Mouse (Mus musculus) liver, embryonic 14.5 days (tissue): Measurements from ENCODE around the gene Foxf1. TPM values are rescaled to one million over a fixed set of nuclear protein-coding genes. Genes with fewer than 3 reads are reported as not detected.

Experiments
- ATAC-seq: fragments of 200-750 bp; cut with Nextera tagmentation; 2 replicates; pipeline ENCODE4 v1.8.0; 2017; ENCODE audit warnings: moderate number of reproducible peaks, mild to moderate bottlenecking, moderate library complexity; ENCODE audit not compliant: insufficient read depth
- DNase-seq, 3 experiments: peaks; one replicate each; pipeline ENCODE4 v3.0.0-alpha.2; 2012 to 2013; ENCODE audit warnings: low read depth in 3 of 3, low spot score in 3 of 3
- H3K27ac ChIP-seq: fragments of 300-500 bp; sonication (generic); 2 replicates; pipeline ENCODE4 v1.5.1; 2014; ENCODE audit warnings: moderate library complexity, mild to moderate bottlenecking, control low read depth, inconsistent platforms
- H3K27me3 ChIP-seq: fragments of 300-500 bp; sonication (generic); 2 replicates; pipeline ENCODE4 v1.6.1; 2014; ENCODE audit warnings: mild to moderate bottlenecking, low read length, moderate library complexity; ENCODE audit not compliant: control insufficient read depth, insufficient read depth
- H3K36me3 ChIP-seq: fragments of 300-500 bp; sonication (generic); replicated peaks from 2 replicates; pipeline ENCODE4 v1.6.1; 2014; ENCODE audit warnings: low read depth; ENCODE audit not compliant: control insufficient read depth, insufficient read depth
- H3K4me1 ChIP-seq, 2 experiments: fragments of 200-500 bp in 1 of 2; fragments of 300-500 bp in 1 of 2; sonication (generic) in 1 of 2; replicated peaks; 2 replicates each; pipeline ENCODE4 v1.6.1; 2012 to 2014; ENCODE audit warnings: antibody characterized with exemption in 1 of 2, inconsistent platforms in 1 of 2, low read length in 1 of 2; ENCODE audit not compliant: control insufficient read depth in 2 of 2, insufficient read depth in 2 of 2
- H3K4me2 ChIP-seq: fragments of 300-500 bp; sonication (generic); 2 replicates; pipeline ENCODE4 v1.6.1; 2014; ENCODE audit warnings: low read depth, mild to moderate bottlenecking, control low read depth, moderate library complexity
- H3K4me3 ChIP-seq, 2 experiments: fragments of 200-500 bp in 1 of 2; fragments of 300-500 bp in 1 of 2; sonication (generic) in 1 of 2; 2 replicates each; pipeline ENCODE4 v1.5.1; 2012 to 2014; ENCODE audit warnings: low read depth in 2 of 2, low read length in 2 of 2, mild to moderate bottlenecking in 2 of 2, control low read depth in 1 of 2, inconsistent platforms in 1 of 2, moderate library complexity in 1 of 2; ENCODE audit not compliant: insufficient read depth in 1 of 2
- H3K9ac ChIP-seq: fragments of 300-500 bp; sonication (generic); replicated peaks from 2 replicates; pipeline ENCODE4 v1.6.1; 2014; ENCODE audit warnings: mild to moderate bottlenecking, control low read depth, moderate library complexity
- H3K9me3 ChIP-seq: fragments of 300-500 bp; sonication (generic); 2 replicates; pipeline ENCODE4 v1.6.1; 2016; ENCODE audit warnings: low read length, mixed read lengths; ENCODE audit not compliant: control insufficient read depth
- CTCF ChIP-seq: IDR thresholded peaks from 2 replicates; pipeline ENCODE4 v1.5.1; 2016; ENCODE audit warnings: antibody characterized with exemption, low read depth, control low read depth
- EP300 ChIP-seq: IDR thresholded peaks from 2 replicates; pipeline ENCODE4 v1.6.1; 2016; ENCODE audit warnings: antibody characterized with exemption, low read depth
- WGBS: fragments of 180-500 bp; shearing (Covaris S2); extraction: QIAGEN DNeasy Blood & Tissue Kit; methylation state at CpG from one replicate; pipeline ENCODE4 v1.1.7; 2014; ENCODE audit not compliant: insufficient replicate concordance; 5-methylcytosine and 5-hydroxymethylcytosine counted together
- polyA plus RNA-seq, 2 experiments: library from polyadenylated mRNA; depleted of rRNA in 1 of 2; stranded (reverse) in 1 of 2; unstranded in 1 of 2; fragments of >200 nt; fragmentation: Nextera tagmentation in 1 of 2; extraction: Ambion mirVana in 1 of 2; gene quantifications; 2 replicates each; pipeline versions ENCODE4 v1.2.1 to v1.2.3; 2012 to 2014

Foxf1 gene
- polyA plus RNA-seq, 2 experiments, result 2.5 to 2.8 TPM

DNA sequence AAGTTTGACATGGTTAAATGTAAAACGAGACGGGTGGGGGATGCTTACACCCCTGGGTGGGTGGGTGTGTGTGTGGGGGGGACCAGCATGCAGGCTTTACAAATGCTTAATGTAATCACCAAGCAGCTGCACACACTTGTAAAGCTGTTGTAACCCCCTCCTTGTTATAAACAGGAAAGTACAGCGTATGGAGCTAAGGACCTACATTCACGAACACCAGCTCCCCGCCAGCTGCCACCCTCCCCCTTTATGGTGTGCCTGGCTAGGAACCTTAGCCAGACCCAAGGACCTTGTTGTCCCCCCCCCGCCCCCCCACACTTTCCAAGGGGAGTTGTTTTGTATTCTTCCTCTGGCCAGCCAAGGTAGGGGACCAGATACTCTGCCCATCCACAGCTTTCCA, 42.5 kb downstream of the Foxf1 start:
- Histone ChIP-seq H3K4me1 (no peaks in the 10 kb centered on the region), H3K4me3 (no peak overlapping the region), H3K9me3 (no peaks in the 10 kb centered on the region), H3K4me2 (no peak overlapping the region), H3K27ac (no peak overlapping the region), H3K27me3 (peaks cover 85% of the 10 kb centered on the region), H3K9ac (no peak overlapping the region), H3K36me3 (no peaks in the 10 kb centered on the region)
- 5% methylated on average over 6 of the region's 6 CpGs for WGBS
- no peak for ATAC-seq
- no peak for DNase-seq
- TF ChIP-seq EP300 (no peak), CTCF (no peak)

DNA sequence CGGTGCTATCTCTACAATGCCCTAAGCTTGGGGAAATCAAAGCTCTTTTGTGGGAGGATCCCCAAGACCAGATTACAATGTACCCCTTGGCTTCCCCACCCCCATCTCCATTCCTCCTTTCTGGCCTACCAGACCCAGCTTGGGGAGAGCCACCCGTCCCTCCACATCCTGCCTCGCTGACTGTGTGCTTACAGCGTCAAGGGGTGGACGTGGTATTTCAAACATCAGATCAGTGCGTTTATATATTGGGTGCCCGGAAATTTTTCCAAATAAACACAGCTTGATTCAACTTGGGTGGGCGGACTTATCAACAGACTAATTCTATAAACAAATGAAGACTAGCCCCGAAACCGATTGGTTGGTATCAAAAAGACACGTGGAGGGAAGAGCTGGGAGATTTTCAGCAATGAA, 43.1 kb downstream of the Foxf1 start:
- Histone ChIP-seq H3K36me3 (no peaks in the 10 kb centered on the region), H3K9ac (no peak overlapping the region), H3K4me2 (no peak overlapping the region), H3K4me1 (no peaks in the 10 kb centered on the region), H3K4me3 (no peak overlapping the region), H3K27ac (no peak overlapping the region), H3K27me3 (peaks cover 79% of the 10 kb centered on the region), H3K9me3 (no peaks in the 10 kb centered on the region)
- DNase-seq (no peak), ATAC-seq (no peak)
- WGBS, result 3% methylated on average over 11 of the region's 11 CpGs
- TF ChIP-seq EP300, result no peak
- TF ChIP-seq CTCF, result no peak

DNA sequence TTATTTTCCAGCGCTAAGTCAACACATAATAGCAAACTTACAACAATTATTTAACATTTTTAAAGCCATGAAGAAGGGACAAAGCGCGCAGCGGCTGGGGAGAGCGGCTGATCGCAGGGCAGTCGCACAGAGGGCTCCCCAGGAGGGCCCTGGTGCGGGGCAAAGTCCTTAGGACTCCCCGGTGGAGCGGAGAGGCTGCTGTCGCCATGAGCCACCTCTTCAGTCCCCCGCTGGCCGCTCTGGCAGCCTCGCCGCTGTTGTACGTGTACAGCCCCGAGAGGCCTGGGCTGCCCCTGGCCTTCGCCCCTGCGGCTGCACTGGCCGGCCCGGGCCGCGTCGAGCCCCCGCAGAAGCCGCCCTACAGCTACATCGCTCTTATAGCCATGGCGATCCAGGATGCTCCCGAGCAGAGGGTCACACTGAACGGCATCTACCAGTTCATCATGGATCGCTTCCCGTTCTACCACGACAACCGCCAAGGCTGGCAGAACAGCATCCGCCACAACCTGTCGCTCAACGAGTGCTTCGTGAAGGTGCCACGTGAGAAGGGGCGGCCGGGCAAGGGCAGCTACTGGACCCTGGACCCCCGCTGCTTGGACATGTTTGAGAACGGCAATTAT, 43.7 kb downstream of the Foxf1 start, which contains the start of gene Foxl1:
Gene Foxl1, plus strand, starts transcription at position 185 of the 620 bp plus-strand sequence.
- DNase-seq (no peak), ATAC-seq (no peak)
- Histone ChIP-seq H3K9me3 (no peaks in the 10 kb centered on the region), H3K36me3 (no peaks in the 10 kb centered on the region), H3K9ac (no peak within 1 kb of the TSS), H3K27me3 (peaks cover 74% of the 10 kb centered on the region), H3K27ac (no peak within 1 kb of the TSS), H3K4me2 (no peak within 1 kb of the TSS), H3K4me1 (no peaks in the 10 kb centered on the region), H3K4me3 (no peak within 1 kb of the TSS)
- TF ChIP-seq EP300, result no peak
- TF ChIP-seq CTCF, result no peak
- 2% methylated on average over 43 of the region's 43 CpGs for WGBS

DNA sequence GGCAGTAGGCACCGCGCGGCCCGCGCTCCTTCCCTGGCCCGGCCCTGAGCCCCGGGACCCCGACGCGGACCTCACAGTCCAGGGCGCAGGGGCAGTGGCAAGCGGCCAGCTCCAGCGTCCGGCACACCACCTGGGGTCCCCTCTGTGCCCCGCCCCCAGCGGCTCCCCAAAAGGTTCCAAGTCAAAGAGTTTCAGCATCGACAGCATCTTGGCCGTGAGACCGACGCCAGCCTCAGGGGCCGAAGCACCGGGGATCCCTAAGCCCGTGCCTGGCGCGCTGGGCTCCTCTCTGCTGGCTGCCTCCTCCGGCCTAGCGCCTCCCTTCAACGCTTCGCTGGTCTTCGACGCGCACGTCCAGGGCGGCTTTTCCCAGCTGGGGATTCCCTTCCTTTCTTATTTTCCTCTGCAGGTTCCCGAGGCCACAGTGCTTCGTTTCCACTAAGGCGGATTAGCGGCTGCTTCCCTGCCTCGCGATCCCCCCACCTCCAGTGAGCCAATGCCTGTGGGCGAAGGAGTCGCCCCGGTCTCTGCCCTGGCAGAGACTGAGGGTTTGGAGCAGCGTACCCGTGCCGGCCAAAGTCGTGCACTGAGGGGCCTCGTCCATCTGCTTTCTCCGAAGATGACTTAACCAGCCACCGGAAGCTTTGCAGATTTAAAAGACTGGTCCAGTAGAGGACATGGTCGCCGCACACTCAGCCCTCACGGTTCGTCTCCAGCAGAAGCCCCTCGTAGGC, 44.5 kb downstream of the Foxf1 start:
- Histone ChIP-seq H3K9ac (no peak overlapping the region), H3K4me3 (no peak overlapping the region), H3K9me3 (no peaks in the 10 kb centered on the region), H3K4me2 (no peak overlapping the region), H3K4me1 (no peaks in the 10 kb centered on the region), H3K27ac (no peak overlapping the region), H3K27me3 (peaks cover 67% of the 10 kb centered on the region), H3K36me3 (no peaks in the 10 kb centered on the region)
- WGBS, result 4% methylated on average over 54 of the region's 55 CpGs
- DNase-seq (no peak), ATAC-seq (no peak)
- TF ChIP-seq EP300 (no peak), CTCF (no peak)

DNA sequence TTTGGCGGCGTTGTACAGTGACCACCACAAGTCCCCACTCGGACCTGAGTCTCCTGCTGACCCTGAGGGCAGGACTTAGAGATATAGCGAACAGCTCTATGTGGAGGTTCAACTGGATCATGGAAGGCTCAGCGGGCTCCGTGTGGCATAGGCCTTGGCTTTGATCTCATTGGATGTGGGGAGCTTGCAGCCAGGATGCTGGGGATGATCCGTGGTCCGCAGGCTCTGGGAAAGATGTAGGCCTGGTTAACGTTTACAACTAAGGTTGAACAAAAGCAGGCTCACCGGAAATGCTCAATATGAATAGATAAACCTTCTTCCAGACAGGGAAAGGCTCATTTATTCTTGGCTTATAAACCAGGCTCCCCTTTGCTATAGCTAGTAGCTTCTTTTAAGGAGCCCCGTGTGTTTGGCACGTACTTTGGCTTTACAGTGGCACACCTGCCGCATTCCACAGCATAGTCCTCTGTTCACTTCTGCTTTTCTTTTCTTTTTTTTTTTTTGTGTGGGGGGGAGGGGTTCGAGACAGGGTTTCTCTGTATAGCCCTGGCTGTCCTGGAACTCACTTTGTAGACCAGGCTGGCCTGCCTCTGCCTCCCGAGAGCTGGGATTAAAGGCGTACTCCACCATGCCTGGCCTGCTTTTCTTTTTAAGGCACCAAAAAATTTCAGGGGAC, 45.2 kb downstream of the Foxf1 start:
- ATAC-seq, result no peak
- Histone ChIP-seq H3K4me1 (no peaks in the 10 kb centered on the region), H3K9ac (no peak overlapping the region), H3K9me3 (no peaks in the 10 kb centered on the region), H3K36me3 (no peaks in the 10 kb centered on the region), H3K27ac (no peak overlapping the region), H3K4me2 (no peak overlapping the region), H3K4me3 (no peak overlapping the region), H3K27me3 (peaks cover 62% of the 10 kb centered on the region)
- TF ChIP-seq EP300 (no peak), CTCF (no peak)
- no peak for DNase-seq
- WGBS, result 9% methylated on average over 16 of the region's 16 CpGs
